Mouse (Mus musculus) ES-E14 (cell line): ENCODE measurements at regions not wholly inside any gene's neighbourhood (a gene's known extent, or its start where the extent isn't known, plus 50 kb on each side); places are given as distances from the start of the nearest gene placed in this dataset.

ENCODE experiments used
- DNase-seq: peaks from one replicate; pipeline ENCODE4 v3.0.0-alpha.2; 2013; ENCODE audit warnings: low read depth, low spot score
- H3K27ac ChIP-seq: 2 replicates; pipeline ENCODE4 v1.5.1; 2012; ENCODE audit warnings: low read depth, mild to moderate bottlenecking, low read length, moderate library complexity, mixed read lengths; ENCODE audit not compliant: poor library complexity, insufficient read depth, severe bottlenecking
- H3K36me3 ChIP-seq: 2 replicates; pipeline ENCODE4 v1.6.1; 2012; ENCODE audit warnings: mild to moderate bottlenecking, low read length, moderate library complexity, mixed read lengths; ENCODE audit not compliant: control insufficient read depth, poor library complexity, insufficient read depth, severe bottlenecking
- H3K4me1 ChIP-seq, 2 experiments: fragments of 150-350 bp in 1 of 2; sonication (generic) in 1 of 2; 2 replicates each; pipeline ENCODE4 v1.6.1; 2012; ENCODE audit warnings: low read length in 2 of 2, mild to moderate bottlenecking in 1 of 2, mixed read lengths in 1 of 2; ENCODE audit not compliant: control insufficient read depth in 2 of 2, insufficient read depth in 2 of 2, poor library complexity in 1 of 2
- H3K4me3 ChIP-seq, 2 experiments: fragments of 150-350 bp in 1 of 2; sonication (generic) in 1 of 2; 2 replicates each; pipeline ENCODE4 v1.5.1; 2012; ENCODE audit warnings: low read length in 2 of 2, low read depth in 1 of 2, mild to moderate bottlenecking in 1 of 2, mixed read lengths in 1 of 2; ENCODE audit not compliant: insufficient read depth in 1 of 2, poor library complexity in 1 of 2, severe bottlenecking in 1 of 2
- H3K9ac ChIP-seq: 2 replicates; pipeline ENCODE4 v1.6.1; 2012; ENCODE audit warnings: low read depth, mild to moderate bottlenecking, low read length, mixed read lengths; ENCODE audit not compliant: poor library complexity, insufficient read depth, severe bottlenecking
- H3K9me3 ChIP-seq: fragments of 150-350 bp; sonication (generic); 2 replicates; pipeline ENCODE4 v1.6.1; 2012; ENCODE audit warnings: low read depth, mild to moderate bottlenecking, low read length; ENCODE audit not compliant: control insufficient read depth, insufficient read depth
- CHD2 ChIP-seq: IDR thresholded peaks from 2 replicates; pipeline ENCODE4 v1.6.1; 2014; ENCODE audit warnings: mild to moderate bottlenecking, low read depth, low read length, inconsistent platforms
- HCFC1 ChIP-seq: IDR thresholded peaks from 2 replicates; pipeline ENCODE4 v1.6.1; 2012; ENCODE audit warnings: low read length, inconsistent platforms, borderline replicate concordance; ENCODE audit not compliant: insufficient read depth
- MAFK ChIP-seq: IDR thresholded peaks from 2 replicates; pipeline ENCODE4 v1.6.1; 2014; ENCODE audit warnings: mild to moderate bottlenecking, low read depth, low read length, inconsistent platforms; ENCODE audit not compliant: insufficient read depth
- ZC3H11A ChIP-seq: IDR thresholded peaks from 2 replicates; pipeline ENCODE4 v1.6.1; 2012; ENCODE audit warnings: low read depth, mild to moderate bottlenecking, inconsistent platforms, low read length, borderline replicate concordance
- ZNF384 ChIP-seq: IDR thresholded peaks from 2 replicates; pipeline ENCODE4 v1.6.1; 2012; ENCODE audit warnings: low read depth, low read length, inconsistent platforms
- in situ Hi-C, 2 experiments: fragments of 600-800 bp; cut with MboI; formaldehyde crosslinking; loops; one replicate each; pipeline ENCODE4 v1.15.1; 2025; ENCODE audit warnings: low sequenced_read_pairs in 2 of 2, inconsistent platforms in 1 of 2; ENCODE audit not compliant: unreplicated experiment in 2 of 2

GRCm38 (mm10) chr10:125892122-125892521, 73.8 kb upstream of the Lrig3 start:
- DNase-seq: no peak
- H3K36me3 ChIP-seq: no peaks in the 10 kb centered on the region
- TF ChIP-seq ZC3H11A (no peak), MAFK (no peak), ZNF384 (no peak), CHD2 (no peak), HCFC1 (no peak)
- H3K9me3 ChIP-seq: no peaks in the 10 kb centered on the region
- H3K9ac ChIP-seq: no peak overlapping the region
- in situ Hi-C loops: no loop called here
- no peaks in the 10 kb centered on the region for H3K4me1 ChIP-seq
- H3K4me3 ChIP-seq: no peak overlapping the region
- H3K27ac ChIP-seq: no peak overlapping the region

GRCm38 (mm10) chr10:125895744-125896482, 70.1 kb upstream of the Lrig3 start:
- H3K36me3 ChIP-seq: no peaks in the 10 kb centered on the region
- H3K4me3 ChIP-seq: no peak overlapping the region
- H3K27ac ChIP-seq: no peak overlapping the region
- no peak for DNase-seq
- H3K9me3 ChIP-seq: no peaks in the 10 kb centered on the region
- in situ Hi-C loops: no loop called here
- no peak overlapping the region for H3K9ac ChIP-seq
- TF ChIP-seq MAFK (no peak), HCFC1 (no peak), ZC3H11A (no peak), ZNF384 (no peak), CHD2 (no peak)
- H3K4me1 ChIP-seq: no peaks in the 10 kb centered on the region

- no peak for DNase-seq
- H3K9me3 ChIP-seq: no peaks in the 10 kb centered on the region
- H3K36me3 ChIP-seq: no peaks in the 10 kb centered on the region
- no peak overlapping the region for H3K4me3 ChIP-seq
- no peaks in the 10 kb centered on the region for H3K4me1 ChIP-seq
- no peak for TF ChIP-seq MAFK
- no peak for TF ChIP-seq ZC3H11A
- no peak for TF ChIP-seq HCFC1
- TF ChIP-seq ZNF384: no peak
- TF ChIP-seq CHD2: no peak
- in situ Hi-C loops: no loop called here
- no peak overlapping the region for H3K9ac ChIP-seq
- no peak overlapping the region for H3K27ac ChIP-seq
Observed at GRCm38 (mm10) chr10:125896646-125897045, 69.3 kb upstream of the Lrig3 start.

GRCm38 (mm10) chr10:125899504-125899903, 66.5 kb upstream of the Lrig3 start:
- DNase-seq: no peak
- peaks cover 0 to 4% of the 10 kb centered on the region in 2 experiments; a peak in 1 of 4 replicates for H3K4me1 ChIP-seq
- H3K4me3 ChIP-seq: no peak overlapping the region
- no peak overlapping the region for H3K27ac ChIP-seq
- no peak overlapping the region for H3K9ac ChIP-seq
- no peaks in the 10 kb centered on the region for H3K9me3 ChIP-seq
- TF ChIP-seq ZC3H11A (no peak), ZNF384 (no peak), CHD2 (no peak), MAFK (no peak), HCFC1 (no peak)
- in situ Hi-C loops: no loop called here
- H3K36me3 ChIP-seq: no peaks in the 10 kb centered on the region
